Mouse (Mus musculus): ENCODE data around the gene Stab1.

DNA sequence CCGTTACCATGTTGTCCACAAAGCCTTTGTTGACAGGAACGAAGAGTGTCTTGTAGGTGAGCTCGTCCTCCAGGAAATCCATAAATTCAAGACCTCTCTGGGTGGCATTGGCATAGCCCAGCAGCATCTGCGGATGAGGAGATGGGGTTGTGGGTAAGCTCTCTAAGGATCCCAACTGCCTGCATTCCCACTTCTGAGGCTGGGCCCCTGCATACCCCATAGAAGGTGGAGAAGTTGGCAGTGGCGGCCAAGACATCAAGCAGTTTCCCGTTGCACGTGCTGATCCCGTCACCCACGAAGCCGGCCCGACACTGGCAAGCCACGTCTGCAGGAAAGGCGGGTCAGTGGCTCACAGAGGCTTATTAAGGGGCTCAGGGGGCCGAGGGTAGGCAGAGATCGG is 28.3 kb downstream of the Stab1 start:
- TF ChIP-seq CTCF (IDR thresholded peaks at IDR 0.05; ENCODE audit: low read depth) (no peak), EP300 (IDR thresholded peaks at IDR 0.05; ENCODE audit: low read depth) (no peak)

Data from heart, postnatal 0 days (tissue).